Mouse (Mus musculus): Measurements from ENCODE around the gene Gna11.

Gene Gna11

GRCm38 (mm10) chr10:81485479-81486018 lies 59.4 kb downstream of the Gna11 start:
- no peak for DNase-seq (ENCODE audit: low spot score)

- no peak for DNase-seq (ENCODE audit: low spot score)
Measured at GRCm38 (mm10) chr10:81485060-81485449, 59.9 kb downstream of the Gna11 start.

GRCm38 (mm10) chr10:81484441-81485059 lies 60.4 kb downstream of the Gna11 start:
- no peak for DNase-seq (ENCODE audit: low spot score)

- DNase-seq (ENCODE audit: low spot score), result no peak
Measured at GRCm38 (mm10) chr10:81483983-81484382, 61.0 kb downstream of the Gna11 start.

- no peak for DNase-seq (ENCODE audit: low spot score)
Measured at GRCm38 (mm10) chr10:81482533-81482889, 62.5 kb downstream of the Gna11 start, which contains the start of gene Celf5. TSS of gene Celf5 (minus strand) at chr10:81482709.

GRCm38 (mm10) chr10:81481605-81482532 lies 63.1 kb downstream of the Gna11 start:
- DNase-seq (ENCODE audit: low spot score), result no peak

All from urinary bladder, postnatal 10 days (tissue).